Mouse (Mus musculus): ENCODE measurements at regions not wholly inside any gene's neighbourhood (a gene's known extent, or its start where the extent isn't known, plus 50 kb on each side); places are given as distances from the start of the nearest gene placed in this dataset.

DNA sequence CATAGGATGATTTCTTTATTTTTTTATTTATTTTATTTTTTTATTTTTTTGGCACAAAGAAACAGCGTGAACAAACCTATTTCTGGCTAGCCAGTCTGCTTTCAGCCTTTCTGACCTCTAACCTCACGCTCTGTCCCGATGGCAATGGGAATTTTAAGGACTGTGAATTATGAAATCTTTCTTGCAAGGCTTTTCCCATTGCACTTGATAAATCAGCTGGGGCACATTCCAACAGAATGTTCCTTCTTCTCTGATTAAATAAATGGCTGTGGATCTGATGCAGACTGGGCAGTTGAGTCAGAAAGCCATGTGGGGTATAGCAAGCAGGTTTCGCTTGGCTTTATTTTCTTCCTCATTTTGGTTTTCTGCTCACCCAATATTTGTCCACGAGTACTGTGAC lies 1324.2 kb upstream of the Zeb2 start:
- TF ChIP-seq CTCF (IDR thresholded peaks at IDR 0.05), result no peak
- no peak for TF ChIP-seq EP300 (IDR thresholded peaks at IDR 0.05)

Measured in lung, postnatal 0 days (tissue).